Mouse (Mus musculus): ENCODE measurements around the gene Ccn2. TPM values are rescaled to one million over a fixed set of nuclear protein-coding genes. Genes with fewer than 3 reads are reported as not detected.

Gene Ccn2
- polyA plus RNA-seq, 1 experiment from 2014 or later: 14.7 TPM

DNA sequence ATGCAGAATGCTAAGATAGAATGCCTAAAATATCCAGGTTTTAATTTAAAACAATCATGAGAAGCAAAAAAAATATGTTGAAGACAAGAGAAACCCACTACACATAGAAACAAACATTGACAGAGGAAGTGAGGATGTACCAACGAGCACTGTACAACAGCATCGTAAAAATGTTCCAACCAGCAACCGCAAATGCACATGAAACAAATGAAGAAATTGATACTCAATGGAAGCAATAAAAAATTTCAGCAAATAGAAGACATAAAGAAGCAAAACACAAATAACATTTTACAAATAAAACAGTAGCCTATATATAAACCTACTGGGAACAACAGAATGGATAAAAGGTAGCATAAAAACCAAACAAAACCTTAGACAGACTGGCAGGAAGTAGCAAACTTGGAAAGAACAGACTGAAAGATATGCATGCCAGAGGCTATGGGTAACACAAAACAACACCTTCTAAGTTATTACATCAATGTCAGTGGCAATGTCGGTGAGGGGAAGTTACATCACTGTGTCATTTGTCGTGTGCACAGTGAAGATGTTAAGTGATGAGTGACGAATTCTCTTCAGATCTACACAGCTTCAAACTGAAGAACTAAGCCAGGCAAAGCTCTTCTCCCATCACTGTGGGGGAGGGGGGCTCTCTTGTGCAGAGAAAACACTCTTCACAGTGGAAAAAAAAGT, 45.1 kb downstream of the Ccn2 start:
- Histone ChIP-seq H3K4me3 (ENCODE audit: low read depth, low read length) (no peak overlapping the region), H3K9me3 (ENCODE audit: control insufficient read depth, low read length) (no peaks in the 10 kb centered on the region), H3K4me1 (ENCODE audit: control insufficient read depth, insufficient read depth, low read length) (peaks cover 8% of the 10 kb centered on the region; the same call in 1 of the 2 replicates), H3K27ac (replicated peaks; ENCODE audit: low read depth, low read length) (no peak overlapping the region), H3K36me3 (ENCODE audit: control insufficient read depth, insufficient read depth, low read length) (no peaks in the 10 kb centered on the region), H3K4me2 (ENCODE audit: low read depth, low read length) (no peak overlapping the region), H3K27me3 (replicated peaks; ENCODE audit: control insufficient read depth, insufficient read depth, low read length) (no peaks in the 10 kb centered on the region), H3K9ac (ENCODE audit: low read depth, low read length) (no peak overlapping the region)
- ATAC-seq (ENCODE audit: low read depth) (no peak), DNase-seq (ENCODE audit: low spot score) (no peak)
- 77% methylated on average over 6 of the region's 6 CpGs for WGBS

GRCm38 (mm10) chr10:24641416-24642140, 46.3 kb downstream of the Ccn2 start:
- Histone ChIP-seq H3K4me2 (ENCODE audit: low read depth, low read length) (no peak overlapping the region), H3K27me3 (replicated peaks; ENCODE audit: control insufficient read depth, insufficient read depth, low read length) (no peaks in the 10 kb centered on the region), H3K4me1 (ENCODE audit: control insufficient read depth, insufficient read depth, low read length) (peaks cover 8% of the 10 kb centered on the region; the same call in 1 of the 2 replicates), H3K36me3 (ENCODE audit: control insufficient read depth, insufficient read depth, low read length) (no peaks in the 10 kb centered on the region), H3K4me3 (ENCODE audit: low read depth, low read length) (no peak overlapping the region), H3K9me3 (ENCODE audit: control insufficient read depth, low read length) (no peaks in the 10 kb centered on the region), H3K27ac (replicated peaks; ENCODE audit: low read depth, low read length) (no peak overlapping the region), H3K9ac (ENCODE audit: low read depth, low read length) (no peak overlapping the region)
- DNase-seq (ENCODE audit: low spot score) (no peak), ATAC-seq (ENCODE audit: low read depth) (no peak)
- 47% methylated on average over 14 of the region's 14 CpGs for WGBS

- Histone ChIP-seq H3K4me3 (ENCODE audit: low read depth, low read length) (no peak overlapping the region), H3K27me3 (replicated peaks; ENCODE audit: control insufficient read depth, insufficient read depth, low read length) (no peaks in the 10 kb centered on the region), H3K4me1 (ENCODE audit: control insufficient read depth, insufficient read depth, low read length) (peaks cover 8% of the 10 kb centered on the region; the same call in 1 of the 2 replicates), H3K9ac (ENCODE audit: low read depth, low read length) (no peak overlapping the region), H3K4me2 (ENCODE audit: low read depth, low read length) (no peak overlapping the region), H3K36me3 (ENCODE audit: control insufficient read depth, insufficient read depth, low read length) (no peaks in the 10 kb centered on the region), H3K9me3 (ENCODE audit: control insufficient read depth, low read length) (no peaks in the 10 kb centered on the region), H3K27ac (replicated peaks; ENCODE audit: low read depth, low read length) (no peak overlapping the region)
- DNase-seq (ENCODE audit: low spot score) (no peak), ATAC-seq (ENCODE audit: low read depth) (no peak)
- 84% methylated on average over 11 of the region's 11 CpGs for WGBS
These were observed 47.7 kb downstream of the Ccn2 start for GRCm38 (mm10) chr10:24642796-24643580.

- Histone ChIP-seq H3K27me3 (replicated peaks; ENCODE audit: control insufficient read depth, insufficient read depth, low read length) (no peaks in the 10 kb centered on the region), H3K4me2 (ENCODE audit: low read depth, low read length) (no peak overlapping the region), H3K4me1 (ENCODE audit: control insufficient read depth, insufficient read depth, low read length) (no peaks in the 10 kb centered on the region), H3K27ac (replicated peaks; ENCODE audit: low read depth, low read length) (no peak overlapping the region), H3K4me3 (ENCODE audit: low read depth, low read length) (no peak overlapping the region), H3K36me3 (ENCODE audit: control insufficient read depth, insufficient read depth, low read length) (no peaks in the 10 kb centered on the region), H3K9me3 (ENCODE audit: control insufficient read depth, low read length) (no peaks in the 10 kb centered on the region), H3K9ac (ENCODE audit: low read depth, low read length) (no peak overlapping the region)
- no peak for DNase-seq (ENCODE audit: low spot score)
- WGBS: 82% methylated on average over 8 of the region's 8 CpGs
- ATAC-seq (ENCODE audit: low read depth): no peak
These were observed 49.9 kb downstream of the Ccn2 start for GRCm38 (mm10) chr10:24645169-24645568.

Other genes starting within 250 kb of the Ccn2 start
- gene Enpp1, start 116.7 kb downstream of the Ccn2 start, polyA plus RNA-seq (2014; fragmentation: Nextera tagmentation; extraction: Ambion mirVana): 8.0 and 9.3 TPM in 2 replicates
- gene Enpp3, start 247.4 kb downstream of the Ccn2 start, polyA plus RNA-seq (2014; fragmentation: Nextera tagmentation; extraction: Ambion mirVana): 7.2 and 7.7 TPM in 2 replicates